Mouse (Mus musculus): Measurements from ENCODE around the gene Idh3a. TPM values are rescaled to one million over a fixed set of nuclear protein-coding genes. Genes with fewer than 3 reads are reported as not detected.

The Idh3a gene
- polyA plus RNA-seq, 1 experiment from 2014 or later: 143 TPM

- Histone ChIP-seq H3K9me3 (no peaks in the 10 kb centered on the region), H3K36me3 (no peaks in the 10 kb centered on the region), H3K4me2 (replicated peaks) (no peak overlapping the region), H3K9ac (replicated peaks) (no peak overlapping the region), H3K27me3 (no peaks in the 10 kb centered on the region), H3K4me1 (no peaks in the 10 kb centered on the region), H3K27ac (replicated peaks) (no peak overlapping the region), H3K4me3 (no peak overlapping the region)
- no peak for ATAC-seq (replicated peaks)
- WGBS: 65% methylated on average over 5 of the region's 5 CpGs
Measured at GRCm38 (mm10) chr9:54637510-54638314, 51.6 kb downstream of the Idh3a start.

- Histone ChIP-seq H3K4me2 (replicated peaks) (no peak overlapping the region), H3K36me3 (no peaks in the 10 kb centered on the region), H3K27me3 (no peaks in the 10 kb centered on the region), H3K27ac (replicated peaks) (no peak overlapping the region), H3K9me3 (no peaks in the 10 kb centered on the region), H3K4me3 (no peak overlapping the region), H3K4me1 (no peaks in the 10 kb centered on the region), H3K9ac (replicated peaks) (no peak overlapping the region)
- 70% methylated on average over 2 of the region's 2 CpGs for WGBS
- ATAC-seq (replicated peaks): no peak
Measured at GRCm38 (mm10) chr9:54639192-54639591, 53.1 kb downstream of the Idh3a start.

- 84% methylated on average over 3 of the region's 3 CpGs for WGBS
- Histone ChIP-seq H3K27ac (replicated peaks) (no peak overlapping the region), H3K27me3 (no peaks in the 10 kb centered on the region), H3K36me3 (no peaks in the 10 kb centered on the region), H3K4me2 (replicated peaks) (no peak overlapping the region), H3K4me1 (no peaks in the 10 kb centered on the region), H3K9me3 (no peaks in the 10 kb centered on the region), H3K4me3 (no peak overlapping the region), H3K9ac (replicated peaks) (no peak overlapping the region)
- ATAC-seq (replicated peaks): no peak
Measured at GRCm38 (mm10) chr9:54641548-54641947, 55.4 kb downstream of the Idh3a start.

- no peak for ATAC-seq (replicated peaks)
- 74% methylated on average over 2 of the region's 2 CpGs for WGBS
Measured at GRCm38 (mm10) chr9:54642149-54642548, 56.0 kb downstream of the Idh3a start.

GRCm38 (mm10) chr9:54642556-54642955 is 56.4 kb downstream of the Idh3a start:
- Histone ChIP-seq H3K27me3 (no peaks in the 10 kb centered on the region), H3K9ac (replicated peaks) (no peak overlapping the region), H3K4me1 (no peaks in the 10 kb centered on the region), H3K36me3 (no peaks in the 10 kb centered on the region), H3K4me2 (replicated peaks) (no peak overlapping the region), H3K27ac (replicated peaks) (no peak overlapping the region), H3K4me3 (no peak overlapping the region), H3K9me3 (no peaks in the 10 kb centered on the region)
- ATAC-seq (replicated peaks): no peak
- WGBS: 86% methylated on average over 4 of the region's 4 CpGs

More at GRCm38 (mm10) chr9:54642149-54642548, 56.0 kb downstream of the Idh3a start:
- no peaks in the 10 kb centered on the region for H3K4me1 ChIP-seq
- no peaks in the 10 kb centered on the region for H3K27me3 ChIP-seq
- H3K4me2 ChIP-seq (replicated peaks): no peak overlapping the region
- H3K9ac ChIP-seq (replicated peaks): no peak overlapping the region
- no peaks in the 10 kb centered on the region for H3K9me3 ChIP-seq
- H3K4me3 ChIP-seq: no peak overlapping the region
- no peaks in the 10 kb centered on the region for H3K36me3 ChIP-seq
- H3K27ac ChIP-seq (replicated peaks): no peak overlapping the region

- no peaks in the 10 kb centered on the region for H3K36me3 ChIP-seq
- 95% methylated on average over 7 of the region's 7 CpGs for WGBS
- no peak overlapping the region for H3K9ac ChIP-seq (replicated peaks)
- no peak for ATAC-seq (replicated peaks)
- H3K4me3 ChIP-seq: no peak overlapping the region
- H3K4me2 ChIP-seq (replicated peaks): no peak overlapping the region
- H3K9me3 ChIP-seq: no peaks in the 10 kb centered on the region
- H3K27me3 ChIP-seq: no peaks in the 10 kb centered on the region
- H3K27ac ChIP-seq (replicated peaks): no peak overlapping the region
- H3K4me1 ChIP-seq: no peaks in the 10 kb centered on the region
Measured at GRCm38 (mm10) chr9:54643179-54643578, 57.0 kb downstream of the Idh3a start.

- H3K4me3 ChIP-seq: no peak overlapping the region
- no peaks in the 10 kb centered on the region for H3K36me3 ChIP-seq
- H3K27me3 ChIP-seq: no peaks in the 10 kb centered on the region
- no peaks in the 10 kb centered on the region for H3K9me3 ChIP-seq
- no peaks in the 10 kb centered on the region for H3K4me1 ChIP-seq
- no peak overlapping the region for H3K27ac ChIP-seq (replicated peaks)
- no peak overlapping the region for H3K4me2 ChIP-seq (replicated peaks)
- ATAC-seq (replicated peaks): no peak
- no peak overlapping the region for H3K9ac ChIP-seq (replicated peaks)
- 92% methylated on average over 6 of the region's 6 CpGs for WGBS
Measured at GRCm38 (mm10) chr9:54645530-54645929, 59.4 kb downstream of the Idh3a start.

- 88% methylated on average over 9 of the region's 9 CpGs for WGBS
- H3K9ac ChIP-seq (replicated peaks): no peak overlapping the region
- no peak overlapping the region for H3K27ac ChIP-seq (replicated peaks)
- H3K27me3 ChIP-seq: no peaks in the 10 kb centered on the region
- H3K4me2 ChIP-seq (replicated peaks): no peak overlapping the region
- H3K4me3 ChIP-seq: no peak overlapping the region
- H3K9me3 ChIP-seq: no peaks in the 10 kb centered on the region
- no peaks in the 10 kb centered on the region for H3K36me3 ChIP-seq
- ATAC-seq (replicated peaks): no peak
- H3K4me1 ChIP-seq: no peaks in the 10 kb centered on the region
Measured at GRCm38 (mm10) chr9:54646252-54646651, 60.1 kb downstream of the Idh3a start.

- Histone ChIP-seq H3K4me2 (replicated peaks) (no peak overlapping the region), H3K27ac (replicated peaks) (no peak overlapping the region), H3K4me3 (no peak overlapping the region), H3K9ac (replicated peaks) (no peak overlapping the region), H3K27me3 (no peaks in the 10 kb centered on the region), H3K4me1 (no peaks in the 10 kb centered on the region), H3K36me3 (no peaks in the 10 kb centered on the region), H3K9me3 (no peaks in the 10 kb centered on the region)
- WGBS: 86% methylated on average over 2 of the region's 2 CpGs
- ATAC-seq (replicated peaks): no peak
Measured at GRCm38 (mm10) chr9:54647456-54647855, 61.3 kb downstream of the Idh3a start.

GRCm38 (mm10) chr9:54649360-54649759 is 63.2 kb downstream of the Idh3a start:
- Histone ChIP-seq H3K9me3 (no peaks in the 10 kb centered on the region), H3K4me3 (no peak overlapping the region), H3K27ac (replicated peaks) (no peak overlapping the region), H3K4me1 (no peaks in the 10 kb centered on the region), H3K27me3 (no peaks in the 10 kb centered on the region), H3K36me3 (no peaks in the 10 kb centered on the region), H3K9ac (replicated peaks) (no peak overlapping the region), H3K4me2 (replicated peaks) (no peak overlapping the region)
- no peak for ATAC-seq (replicated peaks)
- 96% methylated on average over 1 of the region's 1 CpGs for WGBS

- Histone ChIP-seq H3K9me3 (no peaks in the 10 kb centered on the region), H3K27me3 (no peaks in the 10 kb centered on the region), H3K4me2 (replicated peaks) (no peak overlapping the region), H3K27ac (replicated peaks) (no peak overlapping the region), H3K36me3 (no peaks in the 10 kb centered on the region), H3K4me3 (no peak overlapping the region), H3K4me1 (no peaks in the 10 kb centered on the region), H3K9ac (replicated peaks) (no peak overlapping the region)
- 85% methylated on average over 2 of the region's 2 CpGs for WGBS
- no peak for ATAC-seq (replicated peaks)
Measured at GRCm38 (mm10) chr9:54652778-54653177, 66.6 kb downstream of the Idh3a start.

All from forebrain, embryonic 15.5 days (tissue).